Mouse (Mus musculus) gastrocnemius, adult 8-10 months (tissue): ENCODE data around the gene Cgref1. TPM values are rescaled to one million over a fixed set of nuclear protein-coding genes. Genes with fewer than 3 reads are reported as not detected.

ENCODE experiments used
- DNase-seq, 2 experiments: peaks; one replicate each; pipeline ENCODE4 v3.0.0; 2022; ENCODE audit warnings: low spot score in 2 of 2
- total RNA-seq, 4 experiments: library from RNA; stranded (reverse); gene quantifications; 2 replicates each; pipeline ENCODE4 v1.2.4; 2022

Cgref1 gene
- total RNA-seq, 4 experiments from 2014 or later, result 2.2 to 4.9 (median 3.3) TPM

- no peak for DNase-seq
Measured at GRCm38 (mm10) chr5:30950451-30950850, 5.1 kb upstream of the Cgref1 start.

GRCm38 (mm10) chr5:30949654-30950326 lies 4.4 kb upstream of the Cgref1 start:
- peak; percentile 81 to 86 for DNase-seq

GRCm38 (mm10) chr5:30948620-30949019 lies 3.2 kb upstream of the Cgref1 start:
- no peak for DNase-seq

- no peak for DNase-seq
Measured at GRCm38 (mm10) chr5:30944344-30944743, 1.0 kb downstream of the Cgref1 start.

- no peak for DNase-seq
Measured at GRCm38 (mm10) chr5:30943004-30943403, 2.4 kb downstream of the Cgref1 start.

- DNase-seq, result no peak
Measured at GRCm38 (mm10) chr5:30934725-30935461, 10.5 kb downstream of the Cgref1 start.

- DNase-seq, result no peak
Measured at GRCm38 (mm10) chr5:30933705-30934104, 11.7 kb downstream of the Cgref1 start.

GRCm38 (mm10) chr5:30931378-30931777 lies 14.0 kb downstream of the Cgref1 start:
- no peak for DNase-seq

GRCm38 (mm10) chr5:30930846-30931245 lies 14.5 kb downstream of the Cgref1 start:
- no peak for DNase-seq

- DNase-seq, result peak; percentile 71 to 73
Measured at GRCm38 (mm10) chr5:30930121-30930520, 15.3 kb downstream of the Cgref1 start.

GRCm38 (mm10) chr5:30927945-30928529 lies 17.4 kb downstream of the Cgref1 start:
- no peak for DNase-seq

- DNase-seq, result no peak
Measured at GRCm38 (mm10) chr5:30926073-30926472, 19.3 kb downstream of the Cgref1 start.

- DNase-seq, result no peak
Measured at GRCm38 (mm10) chr5:30925217-30925616, 20.2 kb downstream of the Cgref1 start.

- DNase-seq, result no peak
Measured at GRCm38 (mm10) chr5:30924614-30925013, 20.8 kb downstream of the Cgref1 start.

GRCm38 (mm10) chr5:30923119-30923518 lies 22.3 kb downstream of the Cgref1 start:
- no peak for DNase-seq

GRCm38 (mm10) chr5:30922581-30923041 lies 22.8 kb downstream of the Cgref1 start:
- DNase-seq, result no peak

- DNase-seq, result peak; percentile 89
Measured at GRCm38 (mm10) chr5:30921256-30922033, 23.9 kb downstream of the Cgref1 start, which contains the start of gene Khk. Gene Khk, plus strand, starts transcription at chr5:30921431.

GRCm38 (mm10) chr5:30920621-30921020 lies 24.8 kb downstream of the Cgref1 start:
- no peak for DNase-seq

GRCm38 (mm10) chr5:30919831-30920614 lies 25.4 kb downstream of the Cgref1 start:
- no peak for DNase-seq

GRCm38 (mm10) chr5:30918691-30919090 lies 26.7 kb downstream of the Cgref1 start:
- DNase-seq, result no peak
